Mouse (Mus musculus) liver (tissue): ENCODE data around the gene Nr2c2.
"Not testable (repeated sequence)": the region's sequence is repeated elsewhere in the genome, so short reads cannot be mapped to it uniquely, and the experiment has no call there.

Experiments
- DNase-seq: peaks from one replicate; pipeline ENCODE4 v3.0.0-alpha.2; 2020; ENCODE audit warnings: mixed read lengths

Nr2c2 gene

GRCm38 (mm10) chr6:92091130-92091591 is at the start of gene Nr2c2:
Gene Nr2c2 (plus strand): TSS chr6:92091390.
- DNase-seq = peak; percentile 89

GRCm38 (mm10) chr6:92042055-92042454 is 49.1 kb upstream of the Nr2c2 start:
- DNase-seq = peak; percentile 19

DNA sequence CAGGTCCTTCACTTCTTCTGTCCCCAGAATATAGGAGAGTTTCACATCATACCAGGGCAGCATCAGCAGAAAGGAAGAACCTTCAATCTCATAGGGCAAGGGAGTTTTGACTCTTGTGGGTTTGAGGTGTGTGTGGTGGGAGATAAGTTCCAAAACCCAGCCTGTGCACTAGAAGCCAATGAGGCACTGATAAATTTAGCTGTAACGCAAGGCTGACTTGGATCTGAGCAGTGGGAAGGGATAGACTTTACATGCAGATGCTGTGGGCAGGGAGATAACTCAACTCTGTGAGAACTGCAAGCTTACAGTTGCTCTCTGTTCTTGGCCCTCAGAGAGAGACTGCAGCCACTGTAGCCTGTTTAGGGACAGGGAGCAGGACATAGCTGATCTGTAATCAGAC is 48.3 kb upstream of the Nr2c2 start:
- DNase-seq = peak; percentile 14

GRCm38 (mm10) chr6:92057768-92058167 is 33.4 kb upstream of the Nr2c2 start:
- no peak for DNase-seq

DNA sequence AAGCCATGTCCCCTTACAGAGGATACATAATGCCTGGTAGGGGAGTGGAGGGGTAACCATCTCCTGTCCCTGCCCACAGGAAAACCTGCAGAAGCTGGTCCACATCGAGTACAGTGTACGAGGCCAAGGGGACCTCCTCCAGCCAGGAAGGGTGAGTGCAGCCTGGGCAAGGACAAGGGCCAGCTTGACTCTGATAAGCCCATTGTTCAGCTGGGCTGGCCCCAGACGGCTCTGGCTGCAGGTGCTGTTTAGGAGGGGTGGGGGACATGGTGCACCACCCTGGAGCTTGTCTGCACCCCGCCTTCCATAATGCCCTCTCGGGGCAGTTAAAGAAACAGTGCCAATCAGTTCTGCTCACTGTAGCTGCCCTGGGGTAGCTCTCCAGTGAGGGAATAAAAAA is 29.5 kb upstream of the Nr2c2 start:
- DNase-seq = no peak

DNA sequence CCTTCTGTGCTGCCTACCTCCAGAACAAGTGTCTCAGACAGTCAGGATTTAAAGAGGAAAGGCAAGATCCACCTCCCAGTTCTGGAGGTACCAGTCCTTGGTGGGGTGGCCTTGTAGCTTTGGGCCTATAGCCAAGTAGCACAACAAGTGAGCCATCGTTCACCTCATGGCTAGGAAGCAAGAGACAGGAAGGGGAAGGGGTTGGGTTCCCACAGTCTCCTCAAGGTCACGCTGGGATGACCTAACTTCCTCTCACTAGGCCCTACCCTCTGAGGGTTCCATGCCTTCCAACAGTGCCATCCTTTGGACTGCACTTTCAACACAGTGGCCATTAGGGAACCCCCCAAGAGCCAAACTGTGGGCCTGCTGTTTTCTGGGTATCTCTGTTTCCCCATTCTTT is 27.7 kb upstream of the Nr2c2 start:
- DNase-seq = no peak

DNA sequence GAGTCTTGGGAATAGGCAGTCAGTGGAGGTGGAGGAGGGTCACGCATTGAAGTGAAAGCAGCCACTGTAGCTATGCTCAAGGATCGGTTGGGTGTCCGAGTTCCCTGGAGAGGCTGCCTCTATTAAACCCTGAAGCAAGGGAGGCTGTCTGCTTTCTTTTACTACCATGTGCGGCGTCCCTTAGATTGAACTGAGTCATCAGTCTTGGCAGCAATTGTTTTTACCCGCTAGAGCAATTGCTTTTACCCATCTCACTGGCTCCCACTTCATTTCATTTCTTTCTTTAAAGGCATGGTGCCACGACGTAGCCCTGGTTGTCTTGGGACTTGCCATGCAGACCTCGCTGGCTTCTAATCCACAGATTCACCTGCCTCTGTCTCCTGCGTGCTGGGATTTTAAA is 27.1 kb upstream of the Nr2c2 start:
- DNase-seq = no peak

DNA sequence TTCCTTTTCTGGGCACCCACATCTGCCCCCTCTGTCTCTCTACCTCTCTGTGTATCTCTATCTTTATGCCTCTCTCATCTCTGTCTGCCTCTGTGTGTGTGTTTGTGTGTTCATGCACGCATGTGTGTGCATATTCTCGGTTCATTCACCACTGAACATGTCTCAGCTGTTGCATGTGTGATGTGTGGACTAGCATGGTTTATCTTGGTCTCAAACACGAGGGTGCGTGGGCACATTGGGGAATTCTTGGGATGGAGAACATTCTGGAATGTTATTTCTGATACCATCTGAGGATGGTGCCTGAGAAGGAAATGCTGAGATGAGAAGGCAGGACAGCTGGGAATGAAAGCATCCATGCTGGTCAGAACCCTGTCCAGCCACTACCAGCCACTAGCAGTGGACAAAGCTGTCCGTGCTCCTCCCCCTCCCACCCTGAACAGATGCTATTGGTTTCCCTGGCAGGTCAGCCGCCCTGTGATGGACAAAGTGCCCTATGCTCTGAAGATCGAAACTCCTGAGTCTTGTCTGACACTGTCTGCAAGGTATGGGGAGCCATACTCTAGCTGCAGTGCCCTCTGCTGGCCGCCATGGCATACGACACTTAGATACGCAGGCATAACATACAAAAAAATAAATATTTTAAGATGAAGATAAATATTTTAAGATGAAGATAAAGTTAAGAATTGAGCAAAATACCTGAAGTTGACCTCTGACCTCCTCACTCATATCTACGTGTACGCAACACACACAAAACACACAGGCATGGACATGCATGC is 25.3 kb upstream of the Nr2c2 start:
- DNase-seq = peak; percentile 53

DNA sequence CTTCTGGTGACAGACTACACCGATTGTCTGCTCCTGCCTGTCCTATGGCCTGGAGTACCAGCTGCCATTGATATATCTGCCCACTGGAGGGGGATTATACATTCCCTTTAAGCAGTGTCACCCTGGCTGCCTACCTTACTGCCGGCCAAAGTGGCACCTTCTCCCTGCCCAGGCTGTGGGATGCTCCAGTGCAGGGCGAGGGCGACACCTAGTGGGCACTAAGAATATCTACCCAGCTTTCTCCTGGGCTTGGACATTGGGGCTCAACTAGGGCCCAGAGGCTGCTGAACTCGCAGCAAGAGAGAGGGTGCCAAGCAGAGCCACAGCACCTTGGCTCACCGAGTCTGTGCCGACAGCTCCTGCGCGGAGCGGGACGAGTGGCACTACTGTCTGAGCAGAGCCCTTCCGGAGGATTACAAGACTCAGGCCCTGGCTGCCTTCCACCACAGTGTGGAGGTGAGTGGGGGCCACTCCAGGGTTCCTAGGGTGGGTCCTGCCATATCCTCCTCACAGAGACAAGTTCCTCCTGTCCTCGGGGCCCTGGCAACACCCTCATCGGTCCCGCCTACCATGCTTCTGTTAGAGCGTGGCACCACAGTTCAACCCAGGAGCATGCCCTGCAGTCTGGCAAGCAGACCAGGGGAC is 23.9 kb upstream of the Nr2c2 start:
- DNase-seq = peak; percentile 73

DNA sequence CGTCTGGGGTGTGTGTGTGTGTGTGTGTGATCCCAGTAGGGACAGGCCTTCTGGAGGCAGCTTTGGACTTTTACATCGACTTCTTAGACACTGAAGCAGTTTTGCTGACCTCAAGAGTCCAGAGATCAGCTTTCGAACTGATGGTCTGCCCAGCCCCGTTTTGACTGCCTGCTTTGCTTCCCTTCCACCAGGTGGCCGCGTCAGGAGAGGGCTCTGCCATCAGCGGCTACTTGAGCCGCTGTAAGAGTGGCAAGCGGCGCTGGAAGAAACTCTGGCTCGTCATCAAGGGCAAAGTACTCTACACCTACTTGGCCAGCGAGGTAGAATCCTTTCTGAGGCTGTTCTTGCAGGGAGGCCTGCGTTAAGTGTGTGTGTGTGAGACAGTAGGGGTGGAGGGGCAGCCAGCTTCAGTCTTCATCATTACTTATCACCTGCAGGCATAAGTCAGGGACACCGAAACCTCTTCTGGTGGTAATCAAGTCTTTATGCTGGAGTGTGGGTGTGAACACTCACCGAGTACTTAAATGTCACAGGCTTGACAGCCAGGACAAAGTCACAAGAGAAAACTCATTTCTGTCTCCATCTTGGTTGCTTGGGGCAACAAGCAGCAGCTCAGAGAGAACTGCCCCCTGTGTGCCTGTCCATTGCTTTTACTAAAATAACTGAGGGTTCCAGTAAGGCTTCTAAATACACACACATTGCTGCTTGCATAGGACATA is 19.9 kb upstream of the Nr2c2 start:
- no peak for DNase-seq

GRCm38 (mm10) chr6:92080730-92081129 is 10.5 kb upstream of the Nr2c2 start:
- DNase-seq = no peak

DNA sequence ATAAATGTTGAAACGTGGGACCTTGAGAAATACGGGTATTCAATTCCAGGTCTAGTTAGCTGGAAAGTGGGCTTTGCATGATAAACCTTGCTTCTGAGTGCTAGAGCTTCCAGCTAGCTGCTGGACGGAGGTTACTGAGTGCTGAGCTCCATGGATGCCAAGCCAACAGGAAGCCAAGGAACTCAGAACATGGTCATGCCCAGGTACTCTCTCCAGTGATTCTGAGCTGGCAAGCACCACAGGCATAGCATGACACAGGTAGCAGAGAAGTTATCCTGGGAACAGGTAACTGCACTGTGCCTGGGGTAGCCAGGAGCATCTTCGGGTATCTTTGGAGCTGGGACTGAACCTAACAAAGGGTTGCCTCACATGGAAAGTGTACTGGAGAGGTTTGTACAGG is 8.4 kb upstream of the Nr2c2 start:
- no peak for DNase-seq

DNA sequence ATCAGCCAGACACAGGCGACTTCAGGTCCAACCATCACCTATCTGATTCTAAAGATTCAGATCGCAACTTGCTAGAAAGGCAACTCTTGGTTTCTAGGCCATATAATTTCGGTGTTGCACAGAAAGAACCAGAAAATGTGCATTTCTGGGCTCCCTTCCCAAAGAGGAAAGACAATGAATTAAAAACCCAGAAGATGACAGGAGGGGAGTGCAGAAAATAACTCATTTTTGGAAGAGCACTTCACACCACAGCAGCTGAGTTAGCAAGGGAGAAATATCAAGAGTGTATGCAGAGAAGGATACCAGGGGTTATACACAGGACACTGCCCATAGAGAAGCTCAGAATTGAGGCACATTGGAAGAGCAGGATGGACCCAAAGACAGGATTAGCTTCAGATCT is 6.3 kb upstream of the Nr2c2 start:
- no peak for DNase-seq

DNA sequence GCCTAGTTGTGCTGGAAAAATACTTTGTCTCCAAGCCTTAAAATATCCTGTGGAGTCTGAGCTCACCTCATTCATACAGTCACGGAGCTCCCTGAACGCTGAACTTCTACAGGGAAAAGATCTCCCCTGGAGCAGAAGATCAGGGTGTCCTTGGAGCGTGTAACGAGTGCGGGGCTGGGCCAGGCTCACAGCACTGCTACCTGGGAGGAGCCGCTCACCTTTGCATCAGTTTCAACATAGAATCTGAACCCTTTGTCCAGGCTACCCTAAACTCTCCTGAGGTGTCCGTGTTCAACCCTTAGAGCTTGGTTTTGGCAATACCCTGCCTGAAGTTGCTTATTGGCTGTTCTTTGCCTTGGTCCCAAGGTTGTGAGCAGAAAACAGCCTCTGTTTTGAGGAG is 2.0 kb upstream of the Nr2c2 start:
- DNase-seq = not testable (repeated sequence)

- DNase-seq = no peak
Observed at GRCm38 (mm10) chr6:92089982-92090381, 1.2 kb upstream of the Nr2c2 start.

- no peak for DNase-seq
Observed at GRCm38 (mm10) chr6:92090497-92090896, 693 bp upstream of the Nr2c2 start.

- DNase-seq = peak; percentile 100
Observed at GRCm38 (mm10) chr6:92091767-92092489, 738 bp downstream of the Nr2c2 start.

DNA sequence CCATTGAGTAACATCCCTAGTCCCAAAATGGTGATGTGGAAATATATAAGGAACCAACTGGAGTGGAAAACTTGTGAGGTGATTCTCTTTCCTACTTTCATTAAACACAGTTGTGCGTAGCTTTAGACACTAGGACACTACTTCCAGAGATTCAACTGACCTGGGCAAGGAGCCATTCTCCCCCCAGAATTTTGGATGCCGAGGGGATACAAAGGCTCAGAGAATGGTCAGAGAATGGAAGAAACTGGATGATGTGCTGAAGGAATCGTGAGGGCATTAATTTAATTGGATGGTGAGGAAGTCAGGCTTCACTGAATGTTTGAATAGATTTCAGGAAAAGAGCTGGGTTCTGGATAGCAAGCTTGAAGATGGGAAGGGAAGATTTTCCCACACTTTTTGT is 1.5 kb downstream of the Nr2c2 start:
- no peak for DNase-seq

- no peak for DNase-seq
Observed at GRCm38 (mm10) chr6:92093869-92094268, 2.7 kb downstream of the Nr2c2 start.

DNA sequence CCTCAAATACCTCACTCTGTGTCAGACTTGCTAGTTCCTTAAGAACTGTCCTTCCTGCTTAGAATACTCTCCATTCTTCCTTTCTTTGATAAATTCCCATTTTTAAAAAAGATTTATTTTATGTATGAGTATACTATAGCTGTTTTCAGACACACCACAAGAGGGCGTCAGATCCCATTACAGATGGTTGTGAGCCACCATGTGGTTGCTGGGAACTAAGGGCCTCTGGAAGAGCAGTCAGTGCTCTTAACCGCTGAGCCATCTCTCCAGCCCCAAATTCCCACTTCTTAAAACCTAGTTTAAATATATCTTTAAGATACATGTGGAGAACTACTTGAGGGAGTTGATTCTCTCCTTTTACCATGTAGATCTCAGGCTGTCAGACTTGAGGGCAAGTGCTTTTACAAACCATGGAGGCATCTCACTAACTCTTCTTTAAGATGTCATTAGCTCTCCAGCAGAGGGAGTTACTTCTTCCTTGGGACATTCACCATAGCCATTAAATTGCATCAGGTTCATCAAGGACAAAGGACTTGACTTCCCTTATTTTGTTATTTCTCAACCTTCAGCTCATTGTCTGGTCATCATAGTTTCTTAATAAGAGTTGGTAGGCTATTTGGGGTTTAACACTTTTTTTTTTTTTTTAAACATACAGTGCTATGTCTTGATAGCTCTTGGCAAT is 9.6 kb downstream of the Nr2c2 start:
- no peak for DNase-seq

- no peak for DNase-seq
Observed at GRCm38 (mm10) chr6:92124547-92124946, 33.4 kb downstream of the Nr2c2 start.

- DNase-seq = no peak
Observed at GRCm38 (mm10) chr6:92126861-92127468, 35.8 kb downstream of the Nr2c2 start.
